ENCODE assay signal across 8 mouse cellular contexts in the genomic region with DNA sequence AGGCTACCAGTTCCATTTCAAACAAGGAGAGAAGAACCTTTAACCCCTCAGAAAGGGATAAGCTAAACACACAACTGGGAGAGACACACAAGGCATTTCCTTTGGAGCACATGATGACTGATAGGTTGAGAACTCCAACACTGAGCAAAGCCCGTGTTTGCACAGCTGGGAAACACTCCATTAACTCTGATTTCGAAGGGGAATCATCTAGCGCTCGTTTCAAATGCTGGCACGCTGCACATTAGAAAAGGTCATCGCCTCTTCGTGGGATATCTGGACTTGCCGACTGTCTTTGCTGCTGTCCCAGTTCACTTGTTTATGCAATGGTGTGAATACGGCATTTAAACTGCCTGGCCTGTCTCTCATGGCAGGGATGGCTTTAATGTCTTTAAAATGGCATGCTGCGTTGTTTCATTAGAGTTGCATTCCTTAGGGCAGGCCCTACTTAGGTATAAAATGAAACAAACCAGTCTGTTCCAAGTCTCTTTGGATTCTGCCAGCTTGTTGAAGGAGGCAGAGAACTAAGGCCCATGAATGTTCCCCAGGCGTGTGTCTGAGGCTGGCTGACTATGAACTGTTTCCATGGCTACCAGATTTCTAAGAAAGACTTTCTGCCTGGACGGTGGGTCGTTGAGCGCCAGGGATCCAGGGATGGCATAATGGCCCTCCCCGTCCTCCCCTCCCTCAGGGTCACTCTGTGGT.
DNase-seq lines count a peak whose midpoint lies in the region; ATAC-seq and TF ChIP-seq lines count a peak whose summit lies in the region.

No protein-coding gene starts in this region.

- peak; percentile 64 for ATAC-seq in kidney, embryonic 14.5 days (ENCODE audit: low FRiP score, low TSS enrichment)
- peak; percentile 39; the same call in 1 of the 2 replicates for ATAC-seq in forebrain, embryonic 11.5 days (replicated peaks; ENCODE audit: low FRiP score)
- no peak for ATAC-seq in midbrain, embryonic 14.5 days (ENCODE audit: low FRiP score, low TSS enrichment)

- H3K9ac ChIP-seq in kidney, embryonic 14.5 days (ENCODE audit: low read depth, low read length): no peak overlapping the region
- no peak overlapping the region for H3K9ac ChIP-seq in forebrain, embryonic 11.5 days (ENCODE audit: low read length)
- H3K9ac ChIP-seq in midbrain, embryonic 14.5 days (replicated peaks; ENCODE audit: low read length): no peak overlapping the region

- no peak for DNase-seq in kidney, adult 11 months
- peak; percentile 60 for DNase-seq in forebrain, embryonic 11.5 days (ENCODE audit: low spot score)
- DNase-seq in layer of hippocampus, adult 2 months (ENCODE audit: low spot score in 2 of 2): peak; percentile 24 to 58
- DNase-seq in midbrain, embryonic 14.5 days: peak; percentile 79
- no peak for DNase-seq in cerebellum, adult 9-10 months
- no peak for DNase-seq in gastrocnemius, adult 8-10 months (ENCODE audit: low spot score in 2 of 2)
- no peak for DNase-seq in B cell, adult 2 months

- peaks cover 12% of the 10 kb centered on the region; the same call in 1 of the 2 replicates for H3K4me1 ChIP-seq in kidney, embryonic 14.5 days (ENCODE audit: control insufficient read depth, insufficient read depth, low read length)
- H3K4me1 ChIP-seq in forebrain, embryonic 11.5 days (replicated peaks; ENCODE audit: control insufficient read depth, insufficient read depth, low read length): peaks cover 2% of the 10 kb centered on the region; the same call in 1 of the 2 replicates
- H3K4me1 ChIP-seq in midbrain, embryonic 14.5 days (ENCODE audit: control insufficient read depth, insufficient read depth, low read length): peaks cover 16% of the 10 kb centered on the region

- no peaks in the 10 kb centered on the region for H3K36me3 ChIP-seq in kidney, embryonic 14.5 days (ENCODE audit: control insufficient read depth, insufficient read depth, low read length)
- H3K36me3 ChIP-seq in forebrain, embryonic 11.5 days (ENCODE audit: control insufficient read depth, insufficient read depth, low read length): no peaks in the 10 kb centered on the region
- H3K36me3 ChIP-seq in midbrain, embryonic 14.5 days (ENCODE audit: control insufficient read depth, insufficient read depth, low read length): no peaks in the 10 kb centered on the region

- no peak overlapping the region for H3K4me3 ChIP-seq in kidney, embryonic 14.5 days (ENCODE audit: low read length)
- no peak overlapping the region for H3K4me3 ChIP-seq in forebrain, embryonic 11.5 days (ENCODE audit: low read depth, low read length)
- no peak overlapping the region for H3K4me3 ChIP-seq in layer of hippocampus, adult 2 months
- H3K4me3 ChIP-seq in midbrain, embryonic 14.5 days (replicated peaks; ENCODE audit: low read depth, low read length): no peak overlapping the region

- WGBS in kidney, embryonic 14.5 days: 17% methylated on average over 15 of the region's 15 CpGs
- 33% methylated on average over 15 of the region's 15 CpGs for WGBS in forebrain, embryonic 11.5 days
- 11% methylated on average over 15 of the region's 15 CpGs for WGBS in midbrain, embryonic 14.5 days

- no peak for TF ChIP-seq CTCF in layer of hippocampus, adult 2 months (conservative IDR thresholded peaks at IDR 0.05)

- H3K27me3 ChIP-seq in kidney, embryonic 14.5 days (ENCODE audit: control insufficient read depth, insufficient read depth, low read length): no peaks in the 10 kb centered on the region
- H3K27me3 ChIP-seq in forebrain, embryonic 11.5 days (ENCODE audit: control insufficient read depth, insufficient read depth, low read length): no peaks in the 10 kb centered on the region
- H3K27me3 ChIP-seq in midbrain, embryonic 14.5 days (ENCODE audit: control insufficient read depth, insufficient read depth, low read length): no peaks in the 10 kb centered on the region

- H3K4me2 ChIP-seq in kidney, embryonic 14.5 days (replicated peaks; ENCODE audit: low read depth, low read length): no peak overlapping the region
- H3K4me2 ChIP-seq in forebrain, embryonic 11.5 days (ENCODE audit: low read depth, low read length, severe bottlenecking): no peak overlapping the region
- H3K4me2 ChIP-seq in midbrain, embryonic 14.5 days (ENCODE audit: low read length): no peak overlapping the region

- H3K27ac ChIP-seq in kidney, embryonic 14.5 days (ENCODE audit: low read depth, low read length): no peak overlapping the region
- no peak overlapping the region for H3K27ac ChIP-seq in forebrain, embryonic 11.5 days (ENCODE audit: low read depth, low read length)
- peak overlapping the region; percentile 64 for H3K27ac ChIP-seq in layer of hippocampus, adult 2 months
- H3K27ac ChIP-seq in midbrain, embryonic 14.5 days (replicated peaks; ENCODE audit: low read depth, low read length): peak overlapping the region; percentile 62

- H3K9me3 ChIP-seq in kidney, embryonic 14.5 days (ENCODE audit: control insufficient read depth, low read length): no peaks in the 10 kb centered on the region
- no peaks in the 10 kb centered on the region for H3K9me3 ChIP-seq in forebrain, embryonic 11.5 days (ENCODE audit: control insufficient read depth, low read length)
- no peaks in the 10 kb centered on the region for H3K9me3 ChIP-seq in midbrain, embryonic 14.5 days (ENCODE audit: control insufficient read depth, low read length)

Comparison
In these comparisons a context has a peak if more than half of its experiments do, and no peak if none do; other contexts are left out.
1. H3K27ac ChIP-seq: peak in layer of hippocampus, adult 2 months (single experiment) and midbrain, embryonic 14.5 days (single experiment); none in kidney, embryonic 14.5 days (single experiment) and forebrain, embryonic 11.5 days (single experiment).
2. DNase-seq: peak in forebrain, embryonic 11.5 days (single experiment), layer of hippocampus, adult 2 months (2 of 2) and midbrain, embryonic 14.5 days (single experiment); none in kidney, adult 11 months (single experiment), cerebellum, adult 9-10 months (single experiment), gastrocnemius, adult 8-10 months (0 of 2) and B cell, adult 2 months (0 of 2).